Mouse (Mus musculus) ES-Bruce4 (cell line): ENCODE results near the gene Tfeb. TPM values are rescaled to one million over a fixed set of nuclear protein-coding genes. Genes with fewer than 3 reads are reported as not detected.

Experiments used
- H3K27ac ChIP-seq: 2 replicates; pipeline ENCODE4 v1.5.1; 2012; ENCODE audit warnings: low read length, inconsistent platforms; ENCODE audit not compliant: insufficient read depth
- H3K27me3 ChIP-seq: 2 replicates; pipeline ENCODE4 v1.6.1; 2012; ENCODE audit warnings: mild to moderate bottlenecking, low read length, inconsistent platforms; ENCODE audit not compliant: control insufficient read depth, poor library complexity, insufficient read depth, severe bottlenecking
- H3K36me3 ChIP-seq: 2 replicates; pipeline ENCODE4 v1.6.1; 2012; ENCODE audit warnings: inconsistent platforms, mild to moderate bottlenecking, low read length, moderate library complexity; ENCODE audit not compliant: control insufficient read depth, poor library complexity, insufficient read depth, severe bottlenecking
- H3K4me1 ChIP-seq: one replicate; pipeline ENCODE4 v1.8.1; 2011; ENCODE audit warnings: low read length; ENCODE audit not compliant: control insufficient read depth, insufficient read depth
- H3K4me3 ChIP-seq: 2 replicates; pipeline ENCODE4 v1.5.1; 2011; ENCODE audit warnings: low read depth, mild to moderate bottlenecking, low read length
- H3K9ac ChIP-seq: 2 replicates; pipeline ENCODE4 v1.6.1; 2012; ENCODE audit warnings: low read depth, mild to moderate bottlenecking, inconsistent platforms; ENCODE audit not compliant: poor library complexity, severe bottlenecking
- H3K9me3 ChIP-seq: replicated peaks from 2 replicates; pipeline ENCODE4 v1.6.1; 2012; ENCODE audit warnings: mild to moderate bottlenecking, low read length, inconsistent platforms; ENCODE audit not compliant: control insufficient read depth, poor library complexity, insufficient read depth, severe bottlenecking
- CTCF ChIP-seq: IDR thresholded peaks from one replicate; pipeline ENCODE4 v1.8.1; 2011; ENCODE audit warnings: low read depth, low read length
- EP300 ChIP-seq: IDR thresholded peaks from 2 replicates; pipeline ENCODE4 v1.6.1; 2011; ENCODE audit warnings: low read depth, low read length; ENCODE audit not compliant: insufficient read depth
- POLR2A ChIP-seq: IDR thresholded peaks from one replicate; pipeline ENCODE4 v1.8.1; 2011; ENCODE audit warnings: low read length; ENCODE audit not compliant: insufficient read depth
- polyA plus RNA-seq: library from polyadenylated mRNA; stranded (reverse); fragments of >200 nt; gene quantifications from 2 replicates; pipeline ENCODE4 v1.2.4, GENCODE M21; 2011; ENCODE audit warnings: low read depth; ENCODE audit not compliant: missing spikeins, insufficient read depth, insufficient read length

The Tfeb gene
- polyA plus RNA-seq, 1 experiment, result 13.5 TPM

GRCm38 (mm10) chr17:47769389-47770299 lies 32.8 kb downstream of the Tfeb start:
- Histone ChIP-seq H3K27ac (no peak overlapping the region), H3K27me3 (no peaks in the 10 kb centered on the region), H3K9me3 (no peaks in the 10 kb centered on the region), H3K9ac (no peak overlapping the region), H3K4me1 (peaks cover 9% of the 10 kb centered on the region), H3K36me3 (no peaks in the 10 kb centered on the region), H3K4me3 (no peak overlapping the region)
- no peak for TF ChIP-seq POLR2A
- no peak for TF ChIP-seq CTCF
- no peak for TF ChIP-seq EP300

- Histone ChIP-seq H3K36me3 (no peaks in the 10 kb centered on the region), H3K27me3 (no peaks in the 10 kb centered on the region), H3K4me1 (peaks cover 2% of the 10 kb centered on the region), H3K4me3 (no peak overlapping the region), H3K27ac (no peak overlapping the region), H3K9ac (no peak overlapping the region), H3K9me3 (no peaks in the 10 kb centered on the region)
- TF ChIP-seq POLR2A (no peak), EP300 (no peak)
Measured at GRCm38 (mm10) chr17:47773604-47774003, 36.8 kb downstream of the Tfeb start.

- H3K36me3 ChIP-seq, result no peaks in the 10 kb centered on the region
- peaks cover 8% of the 10 kb centered on the region for H3K4me1 ChIP-seq
- no peak overlapping the region for H3K9ac ChIP-seq
- no peaks in the 10 kb centered on the region for H3K27me3 ChIP-seq
- H3K4me3 ChIP-seq, result no peak overlapping the region
- no peaks in the 10 kb centered on the region for H3K9me3 ChIP-seq
- TF ChIP-seq CTCF (no peak), EP300 (no peak), POLR2A (no peak)
- no peak overlapping the region for H3K27ac ChIP-seq
Measured at GRCm38 (mm10) chr17:47777141-47777540, 40.3 kb downstream of the Tfeb start.

DNA sequence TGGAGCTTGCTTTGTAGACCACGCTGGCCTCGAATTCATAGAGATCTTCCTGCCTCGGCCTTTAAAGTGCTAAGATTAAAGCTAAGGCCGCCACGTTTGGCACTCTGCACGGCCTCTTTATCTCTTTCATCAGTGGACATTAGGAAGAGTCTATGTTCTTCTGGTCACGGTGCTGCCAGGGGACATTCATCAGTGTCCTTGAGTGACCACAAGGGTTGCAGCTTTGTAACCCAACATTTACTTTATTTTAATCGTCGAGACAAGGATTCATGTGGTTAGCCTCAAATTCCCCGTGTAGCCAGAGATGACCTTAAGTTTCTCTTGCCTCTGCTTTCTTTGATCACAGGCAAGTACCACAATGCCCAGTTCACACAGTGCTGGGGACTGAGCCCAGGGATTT lies 43.6 kb downstream of the Tfeb start:
- no peak for TF ChIP-seq POLR2A
- no peak for TF ChIP-seq CTCF
- TF ChIP-seq EP300, result no peak
- H3K27me3 ChIP-seq, result no peaks in the 10 kb centered on the region
- no peak overlapping the region for H3K27ac ChIP-seq
- H3K36me3 ChIP-seq, result no peaks in the 10 kb centered on the region
- H3K4me1 ChIP-seq, result peaks cover 24% of the 10 kb centered on the region
- H3K9ac ChIP-seq, result no peak overlapping the region
- no peaks in the 10 kb centered on the region for H3K9me3 ChIP-seq
- no peak overlapping the region for H3K4me3 ChIP-seq

GRCm38 (mm10) chr17:47782486-47782885 lies 45.7 kb downstream of the Tfeb start:
- H3K4me3 ChIP-seq, result no peak overlapping the region
- peaks cover 37% of the 10 kb centered on the region for H3K4me1 ChIP-seq
- H3K9me3 ChIP-seq, result no peaks in the 10 kb centered on the region
- no peak overlapping the region for H3K27ac ChIP-seq
- no peak overlapping the region for H3K9ac ChIP-seq
- TF ChIP-seq EP300 (no peak), CTCF (no peak), POLR2A (no peak)
- H3K36me3 ChIP-seq, result no peaks in the 10 kb centered on the region
- H3K27me3 ChIP-seq, result no peaks in the 10 kb centered on the region

DNA sequence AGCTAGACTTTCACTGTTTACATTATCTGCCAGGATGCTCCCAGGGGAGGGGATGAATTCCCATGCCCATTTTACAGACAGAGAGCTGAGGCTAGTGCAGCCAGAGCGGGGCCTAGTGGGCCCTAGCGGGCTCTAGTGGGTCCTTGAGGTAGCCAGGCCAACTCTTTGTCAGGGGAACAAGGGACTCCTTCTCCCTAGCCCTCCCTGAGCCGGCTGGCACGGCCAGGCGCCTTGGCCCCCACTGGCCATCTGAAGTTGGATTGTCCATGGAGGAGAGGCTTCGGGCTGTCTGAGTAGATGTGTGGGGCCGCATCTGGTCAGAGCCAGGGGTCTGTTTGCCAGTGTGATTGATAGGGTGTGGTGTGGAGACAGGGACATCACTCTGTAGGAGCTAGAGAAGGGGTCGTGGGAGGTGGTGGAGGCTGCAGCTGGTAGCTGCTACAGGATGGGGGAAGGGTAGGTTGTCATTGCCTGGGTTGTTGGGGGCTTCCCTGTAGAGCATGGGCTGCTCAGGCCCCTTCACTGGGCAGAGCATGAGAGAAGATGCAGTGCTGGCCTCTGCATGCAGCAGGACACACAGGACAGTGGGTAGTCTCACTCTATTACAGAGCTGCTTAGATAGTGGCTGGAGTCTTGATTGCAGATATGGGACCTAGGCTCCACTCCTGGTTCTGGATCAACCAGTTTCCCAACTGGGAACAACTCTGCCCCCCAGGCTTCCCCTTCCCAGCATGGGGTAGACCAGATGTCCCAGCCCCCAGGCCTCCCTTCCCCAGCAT lies 46.8 kb downstream of the Tfeb start:
- no peak overlapping the region for H3K9ac ChIP-seq
- no peaks in the 10 kb centered on the region for H3K9me3 ChIP-seq
- no peaks in the 10 kb centered on the region for H3K27me3 ChIP-seq
- H3K36me3 ChIP-seq, result no peaks in the 10 kb centered on the region
- H3K4me3 ChIP-seq, result no peak overlapping the region
- no peak overlapping the region for H3K27ac ChIP-seq
- peaks cover 39% of the 10 kb centered on the region for H3K4me1 ChIP-seq
- TF ChIP-seq EP300 (peak; percentile 78), CTCF (no peak), POLR2A (no peak)
